Comparison of ENCODE assay signal across 10 mouse cellular contexts in the genomic region with DNA sequence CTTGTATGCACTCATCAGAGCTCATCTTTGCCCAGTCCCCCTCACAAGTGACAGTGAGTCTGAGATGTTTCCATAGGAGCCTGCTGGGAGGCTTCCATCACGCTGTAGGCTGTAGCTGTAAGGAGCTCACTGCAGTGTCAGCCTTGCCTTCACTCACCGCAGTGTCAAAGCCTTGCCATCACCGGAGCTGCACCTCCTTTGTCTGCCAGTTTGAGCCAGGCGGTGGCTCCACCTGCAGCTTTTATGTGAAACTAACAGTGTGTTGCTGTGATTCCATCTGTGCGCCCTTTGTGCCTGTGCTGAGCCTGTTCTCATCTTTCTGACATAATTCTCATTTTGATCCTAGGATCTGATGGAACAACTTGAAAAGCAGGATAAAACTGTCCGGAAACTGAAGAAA. TPM values are rescaled to one million over a fixed set of nuclear protein-coding genes. Genes with fewer than 3 reads are reported as not detected.
DNase-seq lines count a peak whose midpoint lies in the region; ATAC-seq lines count a peak whose summit lies in the region.
"Had no signal": no experiment of that assay in that cellular context is flagged by ENCODE, and none has a peak within 500 bp of the region (broad histone marks: within the 10 kb centered on the region; RNA-seq: fewer than 3 reads in every experiment).

No protein-coding gene starts in this region.

- peak; percentile 70 to 77 for DNase-seq in adrenal gland, adult (ENCODE audit: inconsistent age in 2 of 2, low spot score in 1 of 2)
- DNase-seq in adrenal gland, postnatal 4 days (ENCODE audit: low spot score in 2 of 2): no peak
- DNase-seq in neural tube, embryonic 11.5 days (ENCODE audit: low spot score): peak; percentile 25
- no peak for DNase-seq in neural tube, embryonic 10.5 days (ENCODE audit: extremely low spot score, low spot score)
- DNase-seq in lung, postnatal 14 days: peak; percentile 10
- no peak for DNase-seq in adipocyte (ENCODE audit: low spot score)

- peak; percentile 27; the same call in 1 of the 2 replicates for ATAC-seq in neural tube, embryonic 11.5 days (ENCODE audit: insufficient read depth, low FRiP score, low TSS enrichment)
- ATAC-seq in cerebellum, adult (ENCODE audit: insufficient number of reproducible peaks, low FRiP score, low TSS enrichment): peak; percentile 90
- peak; percentile 63 for ATAC-seq in forebrain, embryonic 15.5 days (replicated peaks)

- H3K4me2 ChIP-seq in neural tube, embryonic 11.5 days (ENCODE audit: low read depth): no peak overlapping the region
- H3K4me2 ChIP-seq in forebrain, embryonic 15.5 days (replicated peaks): no peak overlapping the region
- H3K4me2 ChIP-seq: limb, embryonic 13.5 days had no signal

- H3K27ac ChIP-seq in neural tube, embryonic 11.5 days (ENCODE audit: low read depth, low read length): no peak overlapping the region
- 0 out of 2 replicates have a peak overlapping the region, but pooled peaks have one; percentile 38 for H3K27ac ChIP-seq in forebrain, embryonic 15.5 days (replicated peaks)
- H3K27ac ChIP-seq: limb, embryonic 13.5 days had no signal

- no peak overlapping the region for H3K4me3 ChIP-seq in neural tube, embryonic 11.5 days (ENCODE audit: low read depth, low read length)
- no peak overlapping the region for H3K4me3 ChIP-seq in forebrain, embryonic 15.5 days
- H3K4me3 ChIP-seq: erythroblast, embryonic 14.5 days; limb, embryonic 13.5 days had no signal

- no peaks in the 10 kb centered on the region for H3K9me3 ChIP-seq in neural tube, embryonic 11.5 days (ENCODE audit: control insufficient read depth, low read length)
- no peaks in the 10 kb centered on the region for H3K9me3 ChIP-seq in forebrain, embryonic 15.5 days
- H3K9me3 ChIP-seq: limb, embryonic 13.5 days had no signal

- H3K36me3 ChIP-seq in neural tube, embryonic 11.5 days (ENCODE audit: control insufficient read depth, insufficient read depth, low read length): no peaks in the 10 kb centered on the region
- peaks cover 58% of the 10 kb centered on the region for H3K36me3 ChIP-seq in forebrain, embryonic 15.5 days

- H3K27me3 ChIP-seq in neural tube, embryonic 11.5 days (ENCODE audit: control insufficient read depth, insufficient read depth, low read length): no peaks in the 10 kb centered on the region
- no peaks in the 10 kb centered on the region for H3K27me3 ChIP-seq in forebrain, embryonic 15.5 days
- H3K27me3 ChIP-seq: limb, embryonic 13.5 days had no signal

- no peaks in the 10 kb centered on the region for H3K4me1 ChIP-seq in neural tube, embryonic 11.5 days (ENCODE audit: control insufficient read depth, insufficient read depth, low read length)
- no peaks in the 10 kb centered on the region for H3K4me1 ChIP-seq in forebrain, embryonic 15.5 days

- H3K9ac ChIP-seq in neural tube, embryonic 11.5 days (ENCODE audit: low read length): no peak overlapping the region
- no peak overlapping the region for H3K9ac ChIP-seq in forebrain, embryonic 15.5 days (replicated peaks)
- H3K9ac ChIP-seq: limb, embryonic 13.5 days had no signal

- WGBS in neural tube, embryonic 11.5 days: 67% methylated on average over 6 of the region's 6 CpGs
- WGBS in forebrain, embryonic 15.5 days: 35% methylated on average over 6 of the region's 6 CpGs

RNA-seq across cellular contexts. Expression of a gene that starts 34.5 kb away (rescaled TPM):
- 1 to 10 TPM; 1.8 to 5.0 TPM for total RNA-seq in adrenal gland, postnatal 4 days (2021)
- polyA plus RNA-seq in neural tube, embryonic 11.5 days (2014; fragmentation: Nextera tagmentation; extraction: Ambion mirVana): 0.35 and 0.36 TPM in 2 replicates
- polyA plus RNA-seq in forebrain, embryonic 15.5 days (2015; fragmentation: Nextera tagmentation; extraction: Ambion mirVana): 0.18 and 0.31 TPM in 2 replicates
- polyA plus RNA-seq: erythroblast, embryonic 14.5 days had no signal

Comparison
In these comparisons a context has a peak if more than half of its experiments do, and no peak if none do; other contexts are left out.
1. DNase-seq: peak in adrenal gland, adult (2 of 2), neural tube, embryonic 11.5 days (single experiment) and lung, postnatal 14 days (single experiment); none in adrenal gland, postnatal 4 days (0 of 2), neural tube, embryonic 10.5 days (single experiment) and adipocyte (single experiment).
2. ATAC-seq: peak in every context shown above with its lines; median percentile 90 in cerebellum, adult; 63 in forebrain, embryonic 15.5 days; 27 in neural tube, embryonic 11.5 days.